Mouse (Mus musculus): ENCODE measurements at regions not wholly inside any gene's neighbourhood (a gene's known extent, or its start where the extent isn't known, plus 50 kb on each side); places are given as distances from the start of the nearest gene placed in this dataset.
A peak's percentile ranks its signal among the peaks of the same experiment; 100 is the strongest.

DNA sequence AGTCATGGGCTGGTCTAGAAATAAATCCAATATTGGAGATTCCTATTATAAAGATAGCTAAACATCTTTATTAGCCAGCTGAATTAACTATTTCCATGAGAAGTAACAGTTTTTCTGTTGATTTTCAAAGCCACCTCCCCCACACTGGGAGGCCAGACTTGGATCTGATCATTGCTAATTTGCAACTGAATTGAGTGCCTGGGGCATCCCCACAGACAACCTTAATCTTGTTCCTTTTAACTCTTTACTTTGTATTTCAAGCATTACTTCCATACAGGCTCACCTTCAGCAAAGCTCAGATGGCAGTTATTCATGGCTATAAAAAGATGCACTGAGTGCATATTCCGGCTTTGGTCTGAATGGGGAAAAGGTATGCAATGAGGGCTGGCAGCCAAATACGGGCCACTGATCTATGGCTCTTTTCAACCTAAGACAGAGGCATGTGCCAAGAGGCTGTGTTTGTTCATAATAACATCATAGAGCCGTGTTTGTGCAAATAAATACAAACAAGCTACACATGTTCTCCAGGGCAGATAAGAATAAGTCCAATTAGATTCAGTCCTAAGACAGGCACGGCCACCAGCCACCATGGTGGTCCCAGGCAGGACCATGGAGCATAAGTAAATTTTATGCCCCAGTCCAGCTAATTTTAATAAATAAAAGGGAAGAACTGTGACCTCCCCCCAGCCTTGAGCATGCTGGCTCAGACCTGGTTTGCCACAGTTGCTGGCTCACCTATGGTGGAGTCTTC lies 194.5 kb upstream of the Ttc29 start:
- H3K4me2 ChIP-seq (replicated peaks), result no peak overlapping the region
- no peaks in the 10 kb centered on the region for H3K9me3 ChIP-seq (replicated peaks)
- no peaks in the 10 kb centered on the region for H3K36me3 ChIP-seq
- no peak overlapping the region for H3K27ac ChIP-seq (replicated peaks)
- H3K4me3 ChIP-seq (replicated peaks), result no peak overlapping the region
- no peaks in the 10 kb centered on the region for H3K27me3 ChIP-seq
- no peak overlapping the region for H3K9ac ChIP-seq
- ATAC-seq (ENCODE audit: insufficient number of reproducible peaks, low FRiP score, low TSS enrichment, low read depth), result no peak
- WGBS, result 62% methylated on average over 4 of the region's 4 CpGs
- H3K4me1 ChIP-seq, result peaks cover 5% of the 10 kb centered on the region; the same call in 1 of the 2 replicates

DNA sequence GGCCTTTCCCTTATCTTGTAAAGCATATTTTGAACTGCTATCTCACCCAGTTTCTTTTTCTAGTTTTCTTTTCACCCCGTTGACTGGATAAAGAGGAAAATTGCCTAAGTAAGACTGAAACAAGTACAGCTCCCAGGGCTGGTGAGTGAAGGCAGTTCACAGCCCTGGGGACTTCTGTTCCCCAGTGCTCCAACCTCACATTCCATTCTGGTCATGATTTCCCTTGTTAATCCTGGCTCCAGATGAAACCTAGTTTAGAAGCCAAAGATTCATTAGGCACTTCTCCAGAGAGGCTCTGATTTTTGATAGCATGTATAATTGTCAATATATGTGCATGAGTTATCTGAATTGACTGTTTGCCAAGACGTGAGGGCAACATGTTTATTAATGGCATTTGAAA lies 191.6 kb upstream of the Ttc29 start:
- Histone ChIP-seq H3K9me3 (replicated peaks) (no peaks in the 10 kb centered on the region), H3K9ac (no peak overlapping the region), H3K4me3 (replicated peaks) (no peak overlapping the region), H3K27me3 (no peaks in the 10 kb centered on the region), H3K36me3 (no peaks in the 10 kb centered on the region), H3K4me1 (peaks cover 10% of the 10 kb centered on the region; the same call in 1 of the 2 replicates), H3K27ac (replicated peaks) (no peak overlapping the region), H3K4me2 (replicated peaks) (no peak overlapping the region)
- 58% methylated on average over 2 of the region's 2 CpGs for WGBS
- ATAC-seq (ENCODE audit: insufficient number of reproducible peaks, low FRiP score, low TSS enrichment, low read depth), result no peak

DNA sequence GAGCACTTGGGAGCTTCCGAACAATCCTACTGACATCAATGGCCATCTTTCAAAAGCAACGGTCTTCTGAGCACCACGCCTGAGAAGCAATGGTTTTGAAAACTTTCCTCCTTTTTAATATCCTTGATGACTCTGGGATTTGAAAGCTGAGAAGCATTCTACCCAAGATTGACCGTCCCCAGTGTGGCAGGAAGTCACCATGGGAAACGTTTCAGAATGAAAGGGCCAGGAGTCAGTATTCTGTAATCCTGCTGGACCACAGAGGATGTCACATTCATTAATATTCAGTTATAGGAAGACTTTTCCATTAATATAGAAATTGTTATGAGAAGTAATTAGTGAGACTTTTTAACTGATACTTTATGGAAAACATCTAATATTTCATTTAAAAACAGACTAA lies 190.1 kb upstream of the Ttc29 start:
- WGBS, result 65% methylated on average over 5 of the region's 5 CpGs
- no peak for ATAC-seq (ENCODE audit: insufficient number of reproducible peaks, low FRiP score, low TSS enrichment, low read depth)
- peaks cover 10% of the 10 kb centered on the region; the same call in 1 of the 2 replicates for H3K4me1 ChIP-seq

DNA sequence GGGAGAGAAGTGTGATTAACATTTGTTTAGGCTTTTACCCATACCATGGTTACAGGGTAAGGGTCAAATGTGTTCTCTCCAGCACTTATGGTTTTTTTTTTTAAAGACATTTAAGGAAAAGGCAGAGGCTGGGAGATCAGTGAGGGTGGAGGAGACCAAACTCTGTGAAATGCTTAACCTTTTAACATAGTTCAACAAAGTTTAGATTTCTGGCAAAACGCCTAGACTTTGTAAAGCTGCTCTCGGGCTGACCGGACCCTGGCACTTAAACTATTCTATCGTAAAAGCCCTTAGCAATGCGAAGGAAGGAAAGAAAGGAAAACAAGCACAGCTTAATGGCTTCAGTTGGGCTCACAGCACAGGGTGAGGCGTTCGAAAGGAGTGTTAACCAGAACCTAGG lies 189.6 kb upstream of the Ttc29 start:
- 23% methylated on average over 7 of the region's 7 CpGs for whole genome bisulfite sequencing
- Histone ChIP-seq H3K4me1 (peaks cover 13% of the 10 kb centered on the region), H3K9ac (no peak overlapping the region), H3K4me2 (replicated peaks) (no peak overlapping the region), H3K27ac (replicated peaks) (no peak overlapping the region), H3K4me3 (replicated peaks) (no peak overlapping the region), H3K36me3 (no peaks in the 10 kb centered on the region), H3K9me3 (replicated peaks) (no peaks in the 10 kb centered on the region), H3K27me3 (no peaks in the 10 kb centered on the region)
- no peak for ATAC-seq (ENCODE audit: insufficient number of reproducible peaks, low FRiP score, low TSS enrichment, low read depth)

More for the DNA sequence above, 190.1 kb upstream of the Ttc29 start:
- Histone ChIP-seq H3K4me2 (replicated peaks) (no peak overlapping the region), H3K4me3 (replicated peaks) (no peak overlapping the region), H3K9ac (no peak overlapping the region), H3K27ac (replicated peaks) (no peak overlapping the region), H3K9me3 (replicated peaks) (no peaks in the 10 kb centered on the region), H3K36me3 (no peaks in the 10 kb centered on the region), H3K27me3 (no peaks in the 10 kb centered on the region)

DNA sequence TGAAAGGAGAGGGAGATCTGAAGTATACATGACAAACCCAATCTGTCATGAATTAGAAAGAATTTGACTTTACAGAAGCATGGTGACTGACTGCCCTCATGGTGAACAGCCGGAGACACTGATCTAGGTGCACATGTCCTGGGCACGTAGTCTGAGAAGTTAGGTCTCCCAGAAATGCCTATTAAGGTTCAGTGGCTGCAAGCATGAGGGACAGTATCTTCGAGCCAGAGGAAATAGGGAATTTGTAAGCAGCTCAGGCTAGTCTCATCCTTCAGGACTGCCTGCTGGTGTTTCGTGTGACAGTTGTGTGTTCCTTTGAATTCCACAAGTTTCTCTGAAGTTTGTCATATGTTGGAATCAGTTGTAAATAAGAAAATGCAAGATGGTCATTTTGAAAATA lies 189.2 kb upstream of the Ttc29 start:
- no peaks in the 10 kb centered on the region for H3K36me3 ChIP-seq
- H3K4me1 ChIP-seq, result peaks cover 13% of the 10 kb centered on the region
- H3K27ac ChIP-seq (replicated peaks), result no peak overlapping the region
- H3K9ac ChIP-seq, result no peak overlapping the region
- H3K4me2 ChIP-seq (replicated peaks), result no peak overlapping the region
- ATAC-seq (ENCODE audit: insufficient number of reproducible peaks, low FRiP score, low TSS enrichment, low read depth), result no peak
- H3K4me3 ChIP-seq (replicated peaks), result no peak overlapping the region
- 48% methylated on average over 4 of the region's 4 CpGs for WGBS
- no peaks in the 10 kb centered on the region for H3K9me3 ChIP-seq (replicated peaks)
- no peaks in the 10 kb centered on the region for H3K27me3 ChIP-seq

DNA sequence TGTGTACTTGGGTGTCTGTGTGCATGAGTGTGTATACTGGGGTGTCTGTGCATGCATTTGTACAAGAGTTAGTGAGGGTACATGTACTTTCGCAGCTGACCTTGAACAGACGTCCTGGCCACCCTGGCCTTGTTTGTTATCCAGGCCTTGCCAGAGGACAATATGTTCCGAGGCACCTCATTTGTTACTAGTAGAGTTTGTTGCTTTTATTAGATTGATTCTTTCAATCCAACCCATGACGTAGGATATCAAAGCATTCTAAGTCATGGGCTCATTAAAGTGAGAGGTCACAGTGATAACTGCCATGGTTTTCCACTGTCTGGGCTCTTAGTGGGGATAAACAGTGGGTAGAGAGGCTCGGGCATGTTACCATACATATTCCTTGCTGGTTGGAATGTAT lies 188.1 kb upstream of the Ttc29 start:
- Histone ChIP-seq H3K9ac (no peak overlapping the region), H3K4me3 (replicated peaks) (no peak overlapping the region), H3K4me1 (peaks cover 13% of the 10 kb centered on the region), H3K9me3 (replicated peaks) (no peaks in the 10 kb centered on the region), H3K27ac (replicated peaks) (no peak overlapping the region), H3K36me3 (no peaks in the 10 kb centered on the region), H3K27me3 (no peaks in the 10 kb centered on the region), H3K4me2 (replicated peaks) (no peak overlapping the region)
- ATAC-seq (ENCODE audit: insufficient number of reproducible peaks, low FRiP score, low TSS enrichment, low read depth), result no peak
- 81% methylated on average over 5 of the region's 5 CpGs for WGBS

DNA sequence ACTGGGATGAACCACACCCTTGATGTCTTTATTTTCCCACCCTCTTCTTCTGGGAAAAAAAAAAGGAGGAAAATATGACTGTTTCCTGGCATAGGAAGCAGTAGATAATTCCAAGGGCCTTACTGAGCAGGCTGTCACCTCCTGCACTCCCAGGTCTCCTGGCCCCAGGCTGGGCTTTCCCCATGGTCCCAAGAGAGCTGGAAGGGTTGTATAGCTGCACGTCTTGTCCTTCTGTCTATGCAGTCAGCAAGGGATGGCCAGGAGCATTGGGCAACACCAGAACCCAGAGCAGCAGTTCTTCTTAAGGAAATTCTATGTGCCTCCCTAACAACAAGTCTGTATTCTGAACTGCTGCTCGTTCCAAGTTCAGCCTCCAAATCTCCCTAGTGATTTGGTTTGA lies 185.7 kb upstream of the Ttc29 start:
- peaks cover 17% of the 10 kb centered on the region for H3K4me1 ChIP-seq
- H3K9ac ChIP-seq, result no peak overlapping the region
- no peaks in the 10 kb centered on the region for H3K27me3 ChIP-seq
- no peaks in the 10 kb centered on the region for H3K36me3 ChIP-seq
- no peak overlapping the region for H3K27ac ChIP-seq (replicated peaks)
- H3K9me3 ChIP-seq (replicated peaks), result no peaks in the 10 kb centered on the region
- H3K4me2 ChIP-seq (replicated peaks), result no peak overlapping the region
- no peak for ATAC-seq (ENCODE audit: insufficient number of reproducible peaks, low FRiP score, low TSS enrichment, low read depth)
- 74% methylated on average over 2 of the region's 2 CpGs for WGBS
- H3K4me3 ChIP-seq (replicated peaks), result no peak overlapping the region

DNA sequence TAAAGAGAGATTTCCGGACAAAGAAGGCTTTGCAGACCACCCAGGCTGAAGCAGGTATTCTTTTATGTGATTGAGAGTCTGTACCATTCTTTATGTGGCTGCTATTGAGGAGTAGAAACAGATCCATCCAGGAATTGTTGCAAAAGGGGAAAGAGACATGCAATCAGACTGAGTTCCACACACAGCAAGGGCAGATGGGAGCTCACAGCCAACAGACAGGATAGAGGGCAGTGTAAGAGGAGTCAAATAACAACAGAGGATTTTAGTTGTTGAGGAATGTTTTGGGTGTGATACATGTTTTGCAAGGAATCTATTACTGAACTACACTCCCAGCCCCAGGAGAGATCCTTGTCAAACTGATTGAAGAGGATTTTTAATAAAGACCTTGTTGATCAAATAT lies 184.2 kb upstream of the Ttc29 start:
- Histone ChIP-seq H3K4me3 (replicated peaks) (no peak overlapping the region), H3K4me1 (peaks cover 8% of the 10 kb centered on the region), H3K36me3 (no peaks in the 10 kb centered on the region), H3K9me3 (replicated peaks) (no peaks in the 10 kb centered on the region), H3K27me3 (no peaks in the 10 kb centered on the region), H3K4me2 (replicated peaks) (no peak overlapping the region), H3K27ac (replicated peaks) (no peak overlapping the region), H3K9ac (no peak overlapping the region)
- ATAC-seq (ENCODE audit: insufficient number of reproducible peaks, low FRiP score, low TSS enrichment, low read depth), result no peak
- WGBS, result 57% methylated on average over 1 of the region's 1 CpGs

DNA sequence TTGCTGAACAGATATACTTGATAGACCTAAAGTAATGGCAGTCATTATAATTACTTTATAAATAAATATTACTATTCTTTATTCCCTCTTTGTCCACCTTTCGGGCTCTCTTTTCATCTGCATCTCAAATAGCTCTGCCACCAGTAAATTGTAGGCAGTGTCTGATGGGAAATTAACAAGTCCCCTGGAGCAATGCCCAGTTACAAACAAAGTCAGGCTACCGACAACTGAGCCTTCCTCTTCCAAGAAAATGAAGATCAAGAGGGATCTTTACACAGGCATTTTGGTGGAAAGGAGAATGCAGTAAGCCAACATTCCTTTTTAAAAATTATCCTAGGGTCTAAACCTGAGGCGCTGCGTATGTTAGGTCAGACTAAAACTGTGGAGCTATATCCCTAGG lies 181.3 kb upstream of the Ttc29 start:
- no peak for ATAC-seq (ENCODE audit: insufficient number of reproducible peaks, low FRiP score, low TSS enrichment, low read depth)
- Histone ChIP-seq H3K27me3 (no peaks in the 10 kb centered on the region), H3K4me3 (replicated peaks) (no peak overlapping the region), H3K4me1 (peaks cover 10% of the 10 kb centered on the region; the same call in 1 of the 2 replicates), H3K9me3 (replicated peaks) (no peaks in the 10 kb centered on the region), H3K9ac (no peak overlapping the region), H3K4me2 (replicated peaks) (no peak overlapping the region), H3K27ac (replicated peaks) (no peak overlapping the region), H3K36me3 (no peaks in the 10 kb centered on the region)
- 61% methylated on average over 4 of the region's 4 CpGs for WGBS

DNA sequence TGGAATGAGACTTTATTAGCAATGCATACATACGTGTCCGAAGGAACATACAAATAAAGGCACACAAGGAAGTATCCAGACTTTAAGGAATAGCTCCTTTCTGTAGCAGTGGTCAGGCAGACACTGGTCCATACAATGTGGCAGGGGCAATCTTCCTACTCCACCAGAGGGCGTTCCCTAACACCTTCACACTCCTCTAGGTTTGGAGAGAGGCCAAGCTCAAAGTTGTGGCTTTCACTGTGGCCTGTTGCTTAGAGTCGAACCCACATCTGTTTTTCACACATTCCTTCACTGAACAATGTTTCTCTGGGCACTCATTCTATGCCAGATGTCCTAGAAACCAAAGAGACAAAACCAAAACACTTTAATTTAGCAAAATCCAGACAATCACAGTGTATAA lies 178.4 kb upstream of the Ttc29 start:
- 66% methylated on average over 4 of the region's 4 CpGs for WGBS
- Histone ChIP-seq H3K4me3 (replicated peaks) (no peak overlapping the region), H3K4me1 (0 out of 2 replicates have a peak, but pooled peaks cover 7% of the 10 kb centered on the region), H3K9ac (no peak overlapping the region), H3K36me3 (no peaks in the 10 kb centered on the region), H3K27me3 (no peaks in the 10 kb centered on the region), H3K9me3 (replicated peaks) (no peaks in the 10 kb centered on the region), H3K4me2 (replicated peaks) (no peak overlapping the region), H3K27ac (replicated peaks) (peak overlapping the region; percentile 51)
- ATAC-seq (ENCODE audit: insufficient number of reproducible peaks, low FRiP score, low TSS enrichment, low read depth), result no peak

DNA sequence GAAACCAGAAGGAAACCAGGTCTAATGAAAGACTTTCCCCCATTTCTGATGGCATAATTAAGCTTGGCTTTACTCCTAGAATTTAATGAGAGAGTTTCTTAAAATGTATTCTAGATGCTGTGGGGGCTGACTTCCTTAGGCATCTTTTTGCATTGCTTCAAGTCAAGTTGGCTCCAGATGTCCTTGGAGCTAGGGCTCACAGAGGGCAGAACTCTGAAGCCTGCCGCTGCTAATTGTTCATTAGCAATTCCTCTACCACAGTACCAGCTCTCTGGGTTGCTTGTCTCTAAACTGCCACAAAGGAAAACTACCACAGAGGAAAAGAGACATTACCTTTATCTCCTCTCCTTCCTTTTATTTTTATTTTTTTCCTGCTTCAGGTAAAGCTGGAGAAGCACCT lies 175.9 kb upstream of the Ttc29 start:
- Histone ChIP-seq H3K27me3 (no peaks in the 10 kb centered on the region), H3K4me3 (replicated peaks) (no peak overlapping the region), H3K4me2 (replicated peaks) (no peak overlapping the region), H3K9ac (no peak overlapping the region), H3K36me3 (no peaks in the 10 kb centered on the region), H3K9me3 (replicated peaks) (no peaks in the 10 kb centered on the region), H3K27ac (replicated peaks) (no peak overlapping the region), H3K4me1 (0 out of 2 replicates have a peak, but pooled peaks cover 3% of the 10 kb centered on the region)
- WGBS, result 34% methylated on average over 1 of the region's 1 CpGs
- ATAC-seq (ENCODE audit: insufficient number of reproducible peaks, low FRiP score, low TSS enrichment, low read depth), result no peak

DNA sequence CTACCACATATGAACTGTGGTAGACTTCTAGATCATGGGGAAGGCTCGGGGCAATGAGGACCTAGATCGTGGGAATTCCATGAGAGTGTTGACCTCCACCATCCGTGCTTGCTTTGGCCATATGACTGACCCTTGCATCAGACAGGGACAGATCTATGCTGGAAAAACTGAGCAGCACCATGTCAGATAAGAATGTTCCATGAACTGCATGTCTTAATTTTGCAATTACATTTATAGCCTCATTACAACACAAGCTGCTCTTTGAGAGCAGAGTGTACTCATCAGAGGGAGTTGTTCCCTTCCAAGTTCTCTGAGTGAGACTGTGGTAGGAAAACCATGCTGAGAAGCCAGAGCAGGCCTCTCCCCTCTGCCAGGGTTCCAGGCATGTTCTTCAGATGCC lies 166.4 kb upstream of the Ttc29 start:
- 90% methylated on average over 3 of the region's 3 CpGs for WGBS
- H3K27me3 ChIP-seq, result no peaks in the 10 kb centered on the region
- no peaks in the 10 kb centered on the region for H3K36me3 ChIP-seq
- no peak overlapping the region for H3K4me3 ChIP-seq (replicated peaks)
- no peak for ATAC-seq (ENCODE audit: insufficient number of reproducible peaks, low FRiP score, low TSS enrichment, low read depth)
- H3K9ac ChIP-seq, result no peak overlapping the region
- H3K4me2 ChIP-seq (replicated peaks), result no peak overlapping the region
- no peak overlapping the region for H3K27ac ChIP-seq (replicated peaks)
- H3K4me1 ChIP-seq, result no peaks in the 10 kb centered on the region
- H3K9me3 ChIP-seq (replicated peaks), result no peaks in the 10 kb centered on the region

All from embryonic facial prominence, embryonic 15.5 days (tissue).